Mouse (Mus musculus) brain, embryonic 14.5 days (tissue): ENCODE measurements around the gene Cttnbp2. TPM values are rescaled to one million over a fixed set of nuclear protein-coding genes. Genes with fewer than 3 reads are reported as not detected.
"Not testable (repeated sequence)": the region's sequence is repeated elsewhere in the genome, so short reads cannot be mapped to it uniquely, and the experiment has no call there.

Experiments
- DNase-seq: peaks from one replicate; pipeline ENCODE4 v3.0.0-alpha.2; 2011; ENCODE audit warnings: low read depth
- CTCF ChIP-seq: fragments of 200-500 bp; IDR thresholded peaks from 2 replicates; pipeline ENCODE4 v1.5.1; 2012; ENCODE audit warnings: inconsistent platforms, mild to moderate bottlenecking, moderate library complexity, borderline replicate concordance; ENCODE audit not compliant: insufficient read depth, insufficient read length; ENCODE audit errors: extremely low read depth
- POLR2A ChIP-seq: fragments of 200-500 bp; IDR thresholded peaks from 2 replicates; pipeline ENCODE4 v1.6.1; 2012; ENCODE audit warnings: mild to moderate bottlenecking, inconsistent platforms, borderline replicate concordance; ENCODE audit not compliant: poor library complexity, insufficient read depth, insufficient read length, severe bottlenecking; ENCODE audit errors: extremely low read depth
- polyA plus RNA-seq: library from polyadenylated mRNA; depleted of rRNA; stranded (reverse); fragments of >200 nt; gene quantifications from 2 replicates; pipeline ENCODE4 v1.2.3, GENCODE M21; 2012

Cttnbp2 gene
- polyA plus RNA-seq, 1 experiment: 42.2 TPM

GRCm38 (mm10) chr6:18424822-18425221, 89.8 kb downstream of the Cttnbp2 start:
- TF ChIP-seq POLR2A (no peak), CTCF (no peak)

GRCm38 (mm10) chr6:18424367-18424766, 90.3 kb downstream of the Cttnbp2 start:
- no peak for DNase-seq

More at GRCm38 (mm10) chr6:18424822-18425221, 89.8 kb downstream of the Cttnbp2 start:
- DNase-seq: peak; percentile 41

GRCm38 (mm10) chr6:18423112-18423511, 91.5 kb downstream of the Cttnbp2 start:
- no peak for DNase-seq
- no peak for TF ChIP-seq CTCF
- no peak for TF ChIP-seq POLR2A

More at GRCm38 (mm10) chr6:18424367-18424766, 90.3 kb downstream of the Cttnbp2 start:
- TF ChIP-seq POLR2A (no peak), CTCF (no peak)

GRCm38 (mm10) chr6:18421561-18421960, 93.1 kb downstream of the Cttnbp2 start:
- TF ChIP-seq CTCF (no peak), POLR2A (no peak)
- DNase-seq: peak; percentile 53

GRCm38 (mm10) chr6:18420660-18421059, 94.0 kb downstream of the Cttnbp2 start:
- TF ChIP-seq CTCF (no peak), POLR2A (no peak)
- DNase-seq: peak; percentile 73

GRCm38 (mm10) chr6:18417866-18418454, 96.7 kb downstream of the Cttnbp2 start:
- TF ChIP-seq CTCF: no peak
- TF ChIP-seq POLR2A: no peak

GRCm38 (mm10) chr6:18415961-18416360, 98.7 kb downstream of the Cttnbp2 start:
- no peak for DNase-seq
- TF ChIP-seq POLR2A (no peak), CTCF (no peak)

More at GRCm38 (mm10) chr6:18417866-18418454, 96.7 kb downstream of the Cttnbp2 start:
- no peak for DNase-seq

GRCm38 (mm10) chr6:18411505-18412225, 103.0 kb downstream of the Cttnbp2 start:
- DNase-seq: no peak
- TF ChIP-seq CTCF (no peak), POLR2A (no peak)

GRCm38 (mm10) chr6:18408445-18408844, 106.2 kb downstream of the Cttnbp2 start:
- TF ChIP-seq CTCF (no peak), POLR2A (no peak)

GRCm38 (mm10) chr6:18401066-18401674, 113.5 kb downstream of the Cttnbp2 start:
- TF ChIP-seq POLR2A (no peak), CTCF (no peak)
- peak; percentile 69 for DNase-seq

More at GRCm38 (mm10) chr6:18408445-18408844, 106.2 kb downstream of the Cttnbp2 start:
- no peak for DNase-seq

GRCm38 (mm10) chr6:18381380-18381779, 133.3 kb downstream of the Cttnbp2 start:
- no peak for TF ChIP-seq POLR2A
- TF ChIP-seq CTCF: no peak
- no peak for DNase-seq

- TF ChIP-seq CTCF (no peak), POLR2A (no peak)
Measured at GRCm38 (mm10) chr6:18380300-18381202, 134.1 kb downstream of the Cttnbp2 start.

GRCm38 (mm10) chr6:18377755-18378154, 136.9 kb downstream of the Cttnbp2 start:
- DNase-seq: not testable (repeated sequence)

More at GRCm38 (mm10) chr6:18380300-18381202, 134.1 kb downstream of the Cttnbp2 start:
- no peak for DNase-seq

GRCm38 (mm10) chr6:18374744-18375143, 139.9 kb downstream of the Cttnbp2 start:
- DNase-seq: no peak
- no peak for TF ChIP-seq POLR2A
- TF ChIP-seq CTCF: no peak
